Mouse (Mus musculus) hindbrain, postnatal 0 days (tissue): ENCODE results near the gene Rabgap1. TPM values are rescaled to one million over a fixed set of nuclear protein-coding genes. Genes with fewer than 3 reads are reported as not detected.

Experiments used
- ATAC-seq: fragments of 200-750 bp; cut with Nextera tagmentation; 2 replicates; pipeline ENCODE4 v1.8.0; 2017; ENCODE audit warnings: mild to moderate bottlenecking, moderate TSS enrichment, moderate library complexity
- DNase-seq: peaks from one replicate; pipeline ENCODE4 v3.0.0-alpha.2; 2015; ENCODE audit warnings: low spot score
- H3K27ac ChIP-seq: fragments of 300-500 bp; sonication (generic); 2 replicates; pipeline ENCODE4 v1.5.1; 2014; ENCODE audit warnings: mild to moderate bottlenecking
- H3K27me3 ChIP-seq: fragments of 300-500 bp; sonication (generic); 2 replicates; pipeline ENCODE4 v1.6.1; 2014; ENCODE audit warnings: low read length, mixed read lengths; ENCODE audit not compliant: insufficient read depth
- H3K36me3 ChIP-seq: fragments of 300-500 bp; sonication (generic); 2 replicates; pipeline ENCODE4 v1.6.1; 2014; ENCODE audit warnings: low read length, mixed read lengths; ENCODE audit not compliant: insufficient read depth
- H3K4me1 ChIP-seq: fragments of 300-500 bp; sonication (generic); 2 replicates; pipeline ENCODE4 v1.6.1; 2014; ENCODE audit warnings: antibody characterized with exemption, low read length, mixed read lengths; ENCODE audit not compliant: insufficient read depth
- H3K4me2 ChIP-seq: fragments of 300-500 bp; sonication (generic); 2 replicates; pipeline ENCODE4 v1.6.1; 2014; ENCODE audit warnings: low read depth, mild to moderate bottlenecking, low read length, moderate library complexity, mixed read lengths
- H3K4me3 ChIP-seq: fragments of 300-500 bp; sonication (generic); 2 replicates; pipeline ENCODE4 v1.5.1; 2014; ENCODE audit warnings: low read length
- H3K9ac ChIP-seq: fragments of 300-500 bp; sonication (generic); replicated peaks from 2 replicates; pipeline ENCODE4 v1.6.1; 2014; ENCODE audit warnings: mild to moderate bottlenecking, low read length, moderate library complexity, mixed read lengths
- H3K9me3 ChIP-seq: fragments of 300-500 bp; sonication (generic); 2 replicates; pipeline ENCODE4 v1.6.1; 2016; ENCODE audit warnings: low read length, mixed read lengths
- CTCF ChIP-seq: IDR thresholded peaks from 2 replicates; pipeline ENCODE4 v1.5.1; 2016; ENCODE audit warnings: antibody characterized with exemption, control low read depth, low read depth
- WGBS: fragments of 180-500 bp; shearing (Covaris S2); extraction: QIAGEN DNeasy Blood & Tissue Kit; methylation state at CpG from one replicate; pipeline ENCODE4 v1.1.7; 2014; 5-methylcytosine and 5-hydroxymethylcytosine counted together
- polyA plus RNA-seq: library from polyadenylated mRNA; unstranded; fragments of >200 nt; fragmentation: Nextera tagmentation; extraction: Ambion mirVana; gene quantifications from 2 replicates; pipeline ENCODE4 v1.2.1, GENCODE M21; 2015
- total RNA-seq: library from RNA; depleted of rRNA; stranded (reverse); fragments of >200 nt; gene quantifications from 2 replicates; pipeline ENCODE4 v1.2.3, GENCODE M21; 2014

Gene Rabgap1
- total and polyA plus RNA-seq, 2 experiments from 2014 or later, result 46.9 to 55.2 TPM

- no peak overlapping the region for H3K4me3 ChIP-seq
- ATAC-seq, result no peak
- H3K9ac ChIP-seq, result no peak overlapping the region
- 0 out of 2 replicates have a peak, but pooled peaks cover 7% of the 10 kb centered on the region for H3K36me3 ChIP-seq
- no peaks in the 10 kb centered on the region for H3K27me3 ChIP-seq
- DNase-seq, result no peak
- no peak overlapping the region for H3K4me2 ChIP-seq
- no peaks in the 10 kb centered on the region for H3K4me1 ChIP-seq
- TF ChIP-seq CTCF, result no peak
- WGBS, result 96% methylated on average over 2 of the region's 2 CpGs
- no peaks in the 10 kb centered on the region for H3K9me3 ChIP-seq
- H3K27ac ChIP-seq, result no peak overlapping the region
These were observed 86.3 kb downstream of the Rabgap1 start for GRCm38 (mm10) chr2:37529397-37529796.

GRCm38 (mm10) chr2:37530766-37531165 is 87.7 kb downstream of the Rabgap1 start:
- ATAC-seq, result no peak
- no peak for TF ChIP-seq CTCF
- H3K4me3 ChIP-seq, result no peak overlapping the region
- H3K9ac ChIP-seq, result no peak overlapping the region
- no peak overlapping the region for H3K27ac ChIP-seq
- H3K4me1 ChIP-seq, result no peaks in the 10 kb centered on the region
- 0 out of 2 replicates have a peak, but pooled peaks cover 11% of the 10 kb centered on the region for H3K36me3 ChIP-seq
- WGBS, result 88% methylated on average over 1 of the region's 1 CpGs
- H3K27me3 ChIP-seq, result no peaks in the 10 kb centered on the region
- no peak for DNase-seq
- H3K4me2 ChIP-seq, result no peak overlapping the region
- H3K9me3 ChIP-seq, result no peaks in the 10 kb centered on the region

DNA sequence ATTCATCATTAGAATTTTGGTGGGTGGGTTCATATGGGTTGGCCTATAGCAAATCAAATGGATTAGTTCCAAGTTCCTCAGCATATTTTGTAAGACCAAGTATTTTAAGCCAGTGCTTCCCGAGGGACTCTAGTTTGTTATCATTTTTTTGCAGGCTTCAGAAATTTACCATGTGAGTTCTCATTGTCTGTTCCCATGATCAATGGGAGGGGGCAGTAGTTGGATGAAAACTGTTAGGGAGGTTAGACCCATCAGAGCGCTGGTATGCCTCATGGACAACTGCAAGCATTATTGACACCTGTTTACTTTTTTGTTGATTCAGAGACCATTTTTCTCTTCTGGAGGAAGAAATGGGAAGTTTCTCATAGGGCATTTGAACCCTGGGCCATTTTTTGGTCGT is 88.6 kb downstream of the Rabgap1 start:
- DNase-seq, result no peak
- TF ChIP-seq CTCF, result no peak
- no peak overlapping the region for H3K4me3 ChIP-seq
- ATAC-seq, result no peak
- H3K27me3 ChIP-seq, result no peaks in the 10 kb centered on the region
- H3K4me1 ChIP-seq, result no peaks in the 10 kb centered on the region
- 80% methylated on average over 3 of the region's 3 CpGs for WGBS
- H3K27ac ChIP-seq, result no peak overlapping the region
- no peak overlapping the region for H3K4me2 ChIP-seq
- H3K9ac ChIP-seq, result no peak overlapping the region
- H3K9me3 ChIP-seq, result no peaks in the 10 kb centered on the region
- peaks cover 11% of the 10 kb centered on the region; the same call in 1 of the 2 replicates for H3K36me3 ChIP-seq

DNA sequence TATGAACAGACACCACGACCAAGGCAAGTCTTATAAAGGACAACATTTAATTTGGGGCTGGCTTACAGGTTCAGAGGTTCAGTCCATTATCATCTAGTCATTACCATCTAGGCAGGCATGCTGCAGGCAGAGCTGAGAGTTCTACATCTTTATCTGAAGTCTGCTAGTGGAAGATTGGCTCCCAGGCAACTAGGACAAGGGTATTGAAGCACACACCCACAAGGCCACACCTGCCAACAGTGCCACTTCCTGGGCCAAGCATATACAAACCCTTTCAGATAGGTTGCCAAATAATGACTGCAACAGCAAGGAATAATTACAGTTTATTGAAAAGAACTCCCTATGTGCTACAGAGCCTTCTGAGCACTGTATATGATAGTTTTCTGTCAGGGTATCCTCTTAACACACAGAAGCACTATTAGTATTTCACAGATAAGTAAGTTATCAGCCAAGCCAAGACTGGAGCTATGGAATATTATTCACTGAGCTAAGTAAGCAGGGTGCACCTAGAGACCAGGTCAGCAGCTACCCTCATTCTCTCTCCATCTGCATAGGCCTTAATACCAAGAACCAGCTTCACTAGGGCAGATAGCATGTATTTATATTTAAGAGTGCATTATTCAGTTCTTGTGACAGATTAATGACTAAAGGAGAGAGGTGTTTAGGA is 106.4 kb downstream of the Rabgap1 start:
- Histone ChIP-seq H3K4me3 (no peak overlapping the region), H3K4me1 (no peaks in the 10 kb centered on the region), H3K4me2 (no peak overlapping the region), H3K27ac (no peak overlapping the region), H3K27me3 (no peaks in the 10 kb centered on the region), H3K9me3 (no peaks in the 10 kb centered on the region), H3K9ac (no peak overlapping the region), H3K36me3 (peaks cover 34% of the 10 kb centered on the region)
- DNase-seq (no peak), ATAC-seq (no peak)
- TF ChIP-seq CTCF, result no peak
- 80% methylated on average over 1 of the region's 1 CpGs for WGBS

DNA sequence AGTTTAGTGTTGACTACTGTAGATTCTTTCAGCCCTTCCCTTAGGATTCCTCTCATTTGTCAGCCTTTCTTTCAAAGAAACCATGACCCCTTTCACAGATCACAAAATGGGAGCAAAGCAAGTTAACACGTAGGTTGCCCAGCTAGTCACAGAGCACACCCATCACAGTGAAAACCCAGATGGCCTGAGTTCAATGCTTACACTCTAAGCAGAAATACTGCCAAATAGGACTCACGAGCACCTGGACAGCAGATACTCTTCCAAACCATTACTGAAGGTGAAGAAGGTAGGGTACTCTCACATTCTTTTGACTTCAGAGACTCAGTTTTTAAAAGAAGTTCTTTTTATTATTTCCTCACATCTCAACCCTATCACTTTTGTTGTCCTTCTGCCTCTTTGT is 113.3 kb downstream of the Rabgap1 start:
- Histone ChIP-seq H3K4me3 (no peak overlapping the region), H3K9ac (no peak overlapping the region), H3K4me2 (no peak overlapping the region), H3K36me3 (peaks cover 54% of the 10 kb centered on the region), H3K27ac (no peak overlapping the region), H3K4me1 (no peaks in the 10 kb centered on the region), H3K27me3 (no peaks in the 10 kb centered on the region), H3K9me3 (no peaks in the 10 kb centered on the region)
- no peak for TF ChIP-seq CTCF
- DNase-seq (no peak), ATAC-seq (no peak)
- 78% methylated on average over 2 of the region's 2 CpGs for WGBS

- WGBS, result 62% methylated on average over 2 of the region's 2 CpGs
- TF ChIP-seq CTCF, result no peak
- Histone ChIP-seq H3K27ac (no peak overlapping the region), H3K9ac (no peak overlapping the region), H3K4me2 (no peak overlapping the region), H3K4me3 (no peak overlapping the region), H3K36me3 (peaks cover 46% of the 10 kb centered on the region), H3K4me1 (no peaks in the 10 kb centered on the region), H3K9me3 (no peaks in the 10 kb centered on the region), H3K27me3 (no peaks in the 10 kb centered on the region)
- no peak for ATAC-seq
- DNase-seq, result no peak
These were observed 122.5 kb downstream of the Rabgap1 start for GRCm38 (mm10) chr2:37565579-37565978.

GRCm38 (mm10) chr2:37566035-37566434 is 123.0 kb downstream of the Rabgap1 start:
- WGBS, result 76% methylated on average over 1 of the region's 1 CpGs
- no peak for TF ChIP-seq CTCF
- ATAC-seq, result no peak
- no peak overlapping the region for H3K4me3 ChIP-seq
- no peak overlapping the region for H3K4me2 ChIP-seq
- H3K27ac ChIP-seq, result no peak overlapping the region
- peaks cover 41% of the 10 kb centered on the region for H3K36me3 ChIP-seq
- H3K9me3 ChIP-seq, result no peaks in the 10 kb centered on the region
- no peak overlapping the region for H3K9ac ChIP-seq
- H3K4me1 ChIP-seq, result no peaks in the 10 kb centered on the region
- H3K27me3 ChIP-seq, result no peaks in the 10 kb centered on the region
- DNase-seq, result no peak
